Mouse (Mus musculus) lung, adult 2 months (tissue): ENCODE measurements around the gene Hsd3b7.

Experiments used
- CTCF ChIP-seq: fragments of 200-500 bp; IDR thresholded peaks from 2 replicates; pipeline ENCODE4 v1.5.1; 2011; ENCODE audit warnings: mild to moderate bottlenecking, low read length, control low read depth; ENCODE audit not compliant: insufficient read depth
- POLR2A ChIP-seq: fragments of 200-500 bp; IDR thresholded peaks from 2 replicates; pipeline ENCODE4 v1.6.1; 2011; ENCODE audit warnings: low read depth, mild to moderate bottlenecking, control low read depth, low read length, borderline replicate concordance; ENCODE audit errors: extremely low read depth

DNA sequence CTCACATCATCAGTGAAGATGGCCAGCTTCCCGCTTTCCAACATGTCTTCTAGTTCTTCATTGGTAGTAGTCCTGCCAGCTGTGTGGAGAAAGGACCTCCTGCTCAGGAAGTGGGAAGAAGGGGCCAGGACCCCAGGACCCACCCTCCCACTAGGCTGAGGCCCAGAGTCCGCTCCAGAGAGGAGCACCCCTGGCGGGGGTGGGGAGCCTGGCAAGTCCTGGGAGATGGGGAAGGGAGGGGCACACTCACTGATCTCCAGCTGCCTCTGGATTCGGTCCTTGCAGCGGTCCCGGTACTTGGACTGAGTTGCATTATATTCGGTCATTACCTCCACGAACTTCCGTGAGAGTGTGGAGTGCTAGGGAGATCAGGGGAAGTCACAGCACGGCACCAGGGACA is 10.2 kb downstream of the Hsd3b7 start:
- TF ChIP-seq CTCF (no peak), POLR2A (no peak)
